Mouse (Mus musculus) midbrain, embryonic 16.5 days (tissue): ENCODE results near the gene Nudt17. TPM values are rescaled to one million over a fixed set of nuclear protein-coding genes. Genes with fewer than 3 reads are reported as not detected.
A peak's percentile ranks its signal among the peaks of the same experiment; 100 is the strongest.
"Not testable (repeated sequence)": the region's sequence is repeated elsewhere in the genome, so short reads cannot be mapped to it uniquely, and the experiment has no call there.

ENCODE experiments used
- ATAC-seq: fragments of 200-750 bp; cut with Nextera tagmentation; 2 replicates; pipeline ENCODE4 v1.8.0; 2017; ENCODE audit warnings: moderate TSS enrichment
- H3K27ac ChIP-seq: fragments of 300-500 bp; sonication (generic); 2 replicates; pipeline ENCODE4 v1.5.1; 2014; ENCODE audit warnings: mild to moderate bottlenecking, low read length, mixed read lengths
- H3K27me3 ChIP-seq: fragments of 300-500 bp; sonication (generic); 2 replicates; pipeline ENCODE4 v1.6.1; 2014; ENCODE audit warnings: low read depth, low read length, mixed read lengths; ENCODE audit not compliant: control insufficient read depth, insufficient read depth
- H3K36me3 ChIP-seq: fragments of 300-500 bp; sonication (generic); 2 replicates; pipeline ENCODE4 v1.6.1; 2014; ENCODE audit warnings: mild to moderate bottlenecking, low read length, moderate library complexity, mixed read lengths; ENCODE audit not compliant: control insufficient read depth, insufficient read depth
- H3K4me1 ChIP-seq: fragments of 300-500 bp; sonication (generic); 2 replicates; pipeline ENCODE4 v1.6.1; 2014; ENCODE audit warnings: mild to moderate bottlenecking, low read length, mixed read lengths; ENCODE audit not compliant: control insufficient read depth, insufficient read depth
- H3K4me2 ChIP-seq: fragments of 300-500 bp; sonication (generic); 2 replicates; pipeline ENCODE4 v1.6.1; 2014; ENCODE audit warnings: mild to moderate bottlenecking, low read length, mixed read lengths
- H3K4me3 ChIP-seq: fragments of 300-500 bp; sonication (generic); 2 replicates; pipeline ENCODE4 v1.5.1; 2014; ENCODE audit warnings: low read depth, mild to moderate bottlenecking, low read length, moderate library complexity, mixed read lengths
- H3K9ac ChIP-seq: fragments of 300-500 bp; sonication (generic); 2 replicates; pipeline ENCODE4 v1.6.1; 2014; ENCODE audit warnings: low read depth, low read length, mixed read lengths
- H3K9me3 ChIP-seq: fragments of 300-500 bp; sonication (generic); replicated peaks from 2 replicates; pipeline ENCODE4 v1.6.1; 2014; ENCODE audit warnings: mild to moderate bottlenecking, low read length, mixed read lengths; ENCODE audit not compliant: control insufficient read depth, poor library complexity, severe bottlenecking
- WGBS: fragments of 180-500 bp; shearing (Covaris S2); extraction: QIAGEN DNeasy Blood & Tissue Kit; methylation state at CpG from one replicate; pipeline ENCODE4 v1.1.7; 2014; 5-methylcytosine and 5-hydroxymethylcytosine counted together
- polyA plus RNA-seq: library from polyadenylated mRNA; unstranded; fragments of >200 nt; fragmentation: Nextera tagmentation; extraction: Ambion mirVana; gene quantifications from 2 replicates; pipeline ENCODE4 v1.2.1, GENCODE M21; 2015

The Nudt17 gene
- polyA plus RNA-seq = 16.0 and 17.2 TPM in 2 replicates

DNA sequence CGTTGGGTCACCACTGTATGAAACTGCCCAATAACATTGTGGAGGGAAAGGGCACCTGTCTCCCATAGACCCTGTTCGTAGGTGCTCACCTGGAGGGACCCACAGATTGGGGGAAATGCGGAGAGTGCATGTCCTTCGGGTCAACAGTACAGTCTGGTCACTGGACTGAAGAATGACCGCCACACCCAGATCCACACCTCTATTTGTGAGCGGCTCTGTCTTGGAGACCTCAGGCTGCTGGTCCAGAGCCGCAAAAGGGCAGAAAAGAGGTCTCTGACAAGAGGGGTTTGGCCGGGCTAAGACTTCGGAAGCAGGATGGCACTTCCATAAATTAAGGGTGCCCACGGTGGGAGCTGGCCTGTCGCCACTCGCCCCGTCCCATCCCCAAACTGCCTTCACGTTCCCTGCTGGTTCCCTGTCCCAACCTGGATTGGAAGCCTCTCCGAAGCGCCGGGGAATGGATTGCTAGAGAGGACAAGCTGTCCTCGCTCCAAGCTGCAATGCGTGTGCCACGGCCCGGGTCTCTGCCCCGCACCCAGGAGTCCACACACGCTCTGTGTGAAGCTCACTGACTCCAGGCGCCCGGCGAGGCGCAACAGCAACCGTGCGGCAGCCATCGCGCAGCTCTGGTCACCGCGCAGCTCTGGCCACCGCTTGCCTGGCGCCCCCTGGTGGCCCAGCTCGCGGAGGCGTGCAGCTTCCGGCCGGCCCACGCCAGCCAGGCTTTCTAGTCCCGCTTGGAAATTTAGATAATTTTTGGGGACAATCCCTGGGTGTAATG lies at the start of gene Nudt17:
Gene Nudt17, minus strand, starts transcription at position 660 of the 781 bp plus-strand sequence.
- peak within 1 kb of the TSS; percentile 74 for H3K4me2 ChIP-seq
- no peaks in the 10 kb centered on the region for H3K9me3 ChIP-seq
- peak; percentile 93 for ATAC-seq
- no peak within 1 kb of the TSS for H3K27ac ChIP-seq
- peaks cover 17% of the 10 kb centered on the region for H3K36me3 ChIP-seq
- H3K4me1 ChIP-seq = peaks cover 2% of the 10 kb centered on the region; the same call in 1 of the 2 replicates
- H3K4me3 ChIP-seq = peak within 1 kb of the TSS; percentile 45
- H3K27me3 ChIP-seq = no peaks in the 10 kb centered on the region
- peak within 1 kb of the TSS; percentile 71 for H3K9ac ChIP-seq
- 4% methylated on average over 42 of the region's 42 CpGs for WGBS

DNA sequence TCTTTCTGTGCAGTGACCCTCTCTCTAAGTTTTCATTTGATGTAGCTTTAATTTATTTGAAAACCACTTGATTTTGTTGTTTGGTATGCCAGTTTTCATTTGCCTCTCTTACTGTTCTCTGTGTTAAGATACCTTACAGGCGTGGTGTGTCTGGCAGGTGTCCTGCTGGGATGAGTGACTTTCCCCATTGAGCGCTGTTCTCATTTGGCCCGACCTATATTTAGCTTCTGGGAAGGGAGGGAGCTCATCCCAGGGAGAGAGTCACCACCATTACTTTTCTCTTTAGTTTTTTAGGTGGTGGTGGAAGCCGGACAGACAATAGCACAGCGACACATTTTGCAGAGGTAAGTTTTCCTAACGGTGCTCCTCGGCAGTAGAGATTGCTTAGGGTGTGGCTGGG lies 49.3 kb upstream of the Nudt17 start:
- 56% methylated on average over 7 of the region's 7 CpGs for WGBS
- H3K27me3 ChIP-seq = no peaks in the 10 kb centered on the region

DNA sequence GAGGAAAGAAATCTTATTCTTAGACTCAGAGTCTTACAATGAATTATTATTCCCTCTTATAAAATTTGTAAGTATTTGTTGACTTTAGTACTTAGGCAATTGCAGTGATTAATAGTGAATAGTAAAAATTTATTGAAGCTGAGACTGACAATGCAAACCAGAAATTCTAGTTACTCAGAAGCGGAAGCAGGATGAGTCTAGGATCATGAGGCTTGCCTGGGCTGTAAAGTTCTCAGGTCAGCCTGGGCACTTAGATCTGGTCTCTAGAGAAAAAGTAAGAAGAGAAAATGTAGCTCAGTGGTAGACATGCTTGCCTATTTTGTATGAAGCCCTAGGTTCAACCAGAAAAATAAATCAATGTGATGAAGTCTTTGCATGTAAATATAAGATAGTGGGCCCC lies 47.6 kb upstream of the Nudt17 start:
- no peak overlapping the region for H3K27ac ChIP-seq
- no peaks in the 10 kb centered on the region for H3K9me3 ChIP-seq
- H3K4me3 ChIP-seq = no peak overlapping the region
- no peaks in the 10 kb centered on the region for H3K4me1 ChIP-seq
- no peak overlapping the region for H3K9ac ChIP-seq
- ATAC-seq = no peak
- WGBS = 90% methylated on average over 1 of the region's 1 CpGs
- H3K4me2 ChIP-seq = no peak overlapping the region
- H3K27me3 ChIP-seq = no peaks in the 10 kb centered on the region
- 0 out of 2 replicates have a peak, but pooled peaks cover 2% of the 10 kb centered on the region for H3K36me3 ChIP-seq

More for the DNA sequence above, 49.3 kb upstream of the Nudt17 start:
- ATAC-seq = no peak
- no peak overlapping the region for H3K4me3 ChIP-seq
- no peak overlapping the region for H3K27ac ChIP-seq
- no peak overlapping the region for H3K9ac ChIP-seq
- 0 out of 2 replicates have a peak, but pooled peaks cover 2% of the 10 kb centered on the region for H3K36me3 ChIP-seq
- no peaks in the 10 kb centered on the region for H3K4me1 ChIP-seq
- H3K9me3 ChIP-seq = no peaks in the 10 kb centered on the region
- no peak overlapping the region for H3K4me2 ChIP-seq

DNA sequence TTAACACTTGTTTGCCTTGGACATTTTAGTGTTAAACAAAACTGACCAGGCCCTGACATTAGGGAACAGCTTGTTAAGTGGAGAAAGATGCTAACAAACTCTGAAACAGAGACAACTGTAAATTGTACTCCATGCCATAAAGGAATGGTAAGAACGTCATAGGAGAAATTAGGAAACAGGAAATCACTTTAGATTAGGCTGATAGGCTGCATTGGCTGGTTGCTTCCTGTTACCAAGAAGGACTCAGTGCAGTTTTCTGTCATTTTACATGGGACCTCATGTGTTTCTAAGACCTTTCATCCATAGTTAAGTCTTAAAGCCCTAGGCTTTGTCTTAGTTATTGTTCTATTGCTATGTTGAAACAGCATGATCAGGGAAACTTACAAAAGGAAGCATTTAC lies 38.5 kb upstream of the Nudt17 start:
- 80% methylated on average over 1 of the region's 1 CpGs for WGBS
- ATAC-seq = no peak
- H3K4me2 ChIP-seq = no peak overlapping the region
- no peak overlapping the region for H3K9ac ChIP-seq
- no peaks in the 10 kb centered on the region for H3K36me3 ChIP-seq
- no peak overlapping the region for H3K4me3 ChIP-seq
- H3K27me3 ChIP-seq = no peaks in the 10 kb centered on the region
- no peaks in the 10 kb centered on the region for H3K4me1 ChIP-seq
- H3K9me3 ChIP-seq = no peaks in the 10 kb centered on the region
- no peak overlapping the region for H3K27ac ChIP-seq

DNA sequence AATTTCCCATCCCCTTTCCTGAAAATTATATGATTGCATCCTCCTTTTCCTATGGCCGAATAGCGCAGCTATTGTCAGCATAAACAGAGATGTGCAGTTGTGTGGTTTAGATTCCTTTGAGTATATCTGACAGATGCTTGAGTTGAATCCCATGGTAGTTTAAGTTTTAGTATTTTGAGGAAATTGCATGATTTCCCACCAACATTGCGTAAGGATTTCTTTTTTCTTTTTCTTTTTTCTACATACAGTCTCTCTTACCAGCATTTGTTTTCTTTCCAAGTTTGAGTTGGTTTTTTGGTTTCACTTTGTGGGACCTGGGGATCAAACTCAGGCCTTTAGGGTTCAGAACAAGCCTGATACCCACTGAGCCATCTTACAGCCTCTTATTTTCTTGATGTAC lies 36.0 kb upstream of the Nudt17 start:
- H3K4me1 ChIP-seq = no peaks in the 10 kb centered on the region
- H3K9me3 ChIP-seq = no peaks in the 10 kb centered on the region
- no peaks in the 10 kb centered on the region for H3K36me3 ChIP-seq
- no peak for ATAC-seq
- no peak overlapping the region for H3K9ac ChIP-seq
- no peak overlapping the region for H3K27ac ChIP-seq
- no peaks in the 10 kb centered on the region for H3K27me3 ChIP-seq
- WGBS = 96% methylated on average over 3 of the region's 3 CpGs
- H3K4me2 ChIP-seq = no peak overlapping the region
- no peak overlapping the region for H3K4me3 ChIP-seq

DNA sequence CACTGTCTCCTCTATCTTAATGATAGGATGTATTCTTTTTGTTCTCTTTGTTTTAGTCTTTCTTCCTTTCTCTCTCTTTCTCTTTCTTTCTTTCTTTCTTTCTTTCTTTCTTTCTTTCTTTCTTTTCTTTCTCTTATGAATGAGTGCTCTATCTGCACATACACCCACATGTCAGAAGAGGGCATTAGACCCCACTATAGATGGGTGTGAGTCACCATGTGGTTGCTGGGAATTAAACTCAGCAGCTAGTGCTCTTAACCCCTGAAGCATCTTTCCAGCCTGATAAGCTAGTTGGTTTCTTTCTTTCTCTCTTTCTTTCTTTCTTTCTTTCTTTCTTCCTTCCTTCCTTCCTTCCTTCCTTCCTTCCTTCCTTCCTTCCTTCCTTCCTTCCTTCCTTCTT lies 31.9 kb upstream of the Nudt17 start:
- not testable (repeated sequence) for ATAC-seq, H3K9ac ChIP-seq, H3K4me3 ChIP-seq, H3K36me3 ChIP-seq, H3K9me3 ChIP-seq, H3K4me2 ChIP-seq, H3K4me1 ChIP-seq, H3K27me3 ChIP-seq, H3K27ac ChIP-seq

DNA sequence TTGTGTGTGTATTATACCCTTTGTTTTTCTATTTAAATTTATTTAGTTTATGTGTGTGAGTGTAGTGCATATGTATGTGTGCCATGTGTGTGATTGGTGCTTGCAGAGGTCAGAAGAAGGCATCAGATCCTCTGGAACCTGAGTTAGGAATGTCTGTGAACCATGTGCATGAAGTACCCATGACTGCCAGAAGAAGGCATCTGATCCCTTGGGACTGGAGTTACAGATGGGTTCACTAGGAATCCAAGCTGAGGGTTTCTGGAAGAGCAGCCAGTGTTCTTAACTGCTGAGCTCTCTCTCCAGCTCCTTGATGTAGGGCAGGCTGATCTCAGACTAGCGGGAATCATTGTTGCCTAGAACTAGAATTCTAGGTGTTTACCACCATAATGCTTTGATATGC lies 29.6 kb upstream of the Nudt17 start:
- no peak for ATAC-seq
- H3K9ac ChIP-seq = no peak overlapping the region
- no peaks in the 10 kb centered on the region for H3K4me1 ChIP-seq
- no peak overlapping the region for H3K4me3 ChIP-seq
- WGBS = 97% methylated on average over 1 of the region's 1 CpGs
- no peak overlapping the region for H3K27ac ChIP-seq
- H3K4me2 ChIP-seq = no peak overlapping the region
- H3K27me3 ChIP-seq = no peaks in the 10 kb centered on the region
- H3K36me3 ChIP-seq = no peaks in the 10 kb centered on the region
- no peaks in the 10 kb centered on the region for H3K9me3 ChIP-seq

DNA sequence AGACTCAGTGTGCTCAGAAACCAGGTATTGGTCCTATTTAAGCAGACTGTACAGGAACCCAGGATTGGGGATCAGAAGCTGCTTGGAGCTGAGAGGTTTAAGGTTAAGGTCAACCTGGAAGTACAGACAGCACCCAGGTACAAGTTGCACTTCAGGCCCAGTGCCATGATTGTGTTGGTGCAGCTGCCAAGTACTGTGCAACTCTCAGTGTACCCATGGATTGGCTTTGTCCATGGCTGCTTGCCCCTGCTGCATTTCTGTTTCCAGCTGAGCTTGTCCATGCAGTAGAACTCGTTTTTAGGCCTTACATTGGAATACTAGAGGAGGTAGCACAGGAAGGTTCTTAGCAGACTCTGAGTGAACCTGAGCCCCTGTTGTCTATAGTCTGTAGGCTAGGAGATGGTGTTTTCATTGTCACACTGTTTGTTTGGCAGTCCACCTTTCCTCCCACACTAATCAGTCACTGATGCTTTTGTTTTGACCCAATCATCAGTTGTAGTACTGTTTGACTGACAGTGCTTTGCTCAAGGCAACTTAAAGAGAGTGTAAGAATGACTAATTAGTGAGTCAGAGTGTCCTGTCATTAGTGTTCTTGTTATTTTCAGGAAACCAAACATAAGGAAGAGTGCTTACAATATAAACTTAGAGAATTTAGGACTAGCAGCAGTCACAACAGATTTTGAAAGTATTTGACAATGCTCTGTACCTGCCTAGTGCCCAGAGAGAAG lies 28.8 kb upstream of the Nudt17 start:
- Histone ChIP-seq H3K4me3 (no peak overlapping the region), H3K9me3 (no peaks in the 10 kb centered on the region), H3K4me1 (no peaks in the 10 kb centered on the region), H3K27me3 (no peaks in the 10 kb centered on the region), H3K4me2 (no peak overlapping the region), H3K9ac (no peak overlapping the region), H3K27ac (no peak overlapping the region), H3K36me3 (no peaks in the 10 kb centered on the region)
- ATAC-seq = no peak
- 69% methylated on average over 1 of the region's 1 CpGs for WGBS

DNA sequence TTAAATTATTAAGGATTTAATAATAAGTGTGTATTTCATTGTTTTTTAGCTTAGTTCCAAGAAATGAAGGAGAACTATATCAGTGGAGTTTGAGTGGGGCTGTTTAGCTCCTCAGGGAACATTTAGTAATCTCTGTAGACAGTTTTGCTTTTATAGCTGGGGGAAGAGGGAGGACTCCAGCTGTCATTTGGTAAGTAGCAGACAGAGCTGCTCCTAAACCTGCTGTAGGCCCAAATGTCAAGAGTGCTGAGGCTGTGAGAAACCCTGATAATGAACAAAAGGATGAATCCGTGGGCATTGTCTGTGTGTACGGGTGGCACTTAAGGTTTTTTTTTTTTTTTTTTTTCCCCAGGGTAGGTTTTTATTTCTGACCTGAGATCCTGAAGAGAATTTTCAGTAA lies 26.8 kb upstream of the Nudt17 start:
- 80% methylated on average over 2 of the region's 2 CpGs for WGBS
- no peak for ATAC-seq

More for the DNA sequence above, 26.8 kb upstream of the Nudt17 start:
- Histone ChIP-seq H3K9ac (no peak overlapping the region), H3K27me3 (no peaks in the 10 kb centered on the region), H3K4me3 (no peak overlapping the region), H3K9me3 (no peaks in the 10 kb centered on the region), H3K4me1 (peaks cover 5% of the 10 kb centered on the region), H3K4me2 (no peak overlapping the region), H3K36me3 (no peaks in the 10 kb centered on the region), H3K27ac (no peak overlapping the region)
